Mouse (Mus musculus) thymus, postnatal 14 days (tissue): ENCODE results near the gene Atp2c2.

Experiments used
- DNase-seq: peaks from one replicate; pipeline ENCODE4 v3.0.0; 2021

Gene Atp2c2

DNA sequence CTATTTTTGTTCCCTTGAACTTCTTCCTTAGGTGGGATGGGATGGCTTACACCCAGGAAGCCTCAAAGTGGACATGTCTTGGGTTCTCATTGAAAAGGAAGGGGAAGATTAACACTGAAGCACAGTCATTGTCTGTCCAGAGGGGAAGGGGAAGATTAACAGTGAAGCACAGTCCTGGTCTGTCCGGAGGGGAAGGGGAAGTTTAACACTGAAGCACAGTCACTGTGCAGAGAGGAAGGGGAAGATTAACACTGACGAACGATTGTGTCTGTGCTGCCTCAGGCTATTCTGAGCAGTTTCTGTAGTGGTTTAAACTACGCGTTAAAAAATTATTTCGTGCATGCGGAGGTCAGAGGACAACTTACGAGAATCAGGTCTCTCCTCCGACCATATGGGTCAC is 7.3 kb downstream of the Atp2c2 start:
- no peak for DNase-seq

DNA sequence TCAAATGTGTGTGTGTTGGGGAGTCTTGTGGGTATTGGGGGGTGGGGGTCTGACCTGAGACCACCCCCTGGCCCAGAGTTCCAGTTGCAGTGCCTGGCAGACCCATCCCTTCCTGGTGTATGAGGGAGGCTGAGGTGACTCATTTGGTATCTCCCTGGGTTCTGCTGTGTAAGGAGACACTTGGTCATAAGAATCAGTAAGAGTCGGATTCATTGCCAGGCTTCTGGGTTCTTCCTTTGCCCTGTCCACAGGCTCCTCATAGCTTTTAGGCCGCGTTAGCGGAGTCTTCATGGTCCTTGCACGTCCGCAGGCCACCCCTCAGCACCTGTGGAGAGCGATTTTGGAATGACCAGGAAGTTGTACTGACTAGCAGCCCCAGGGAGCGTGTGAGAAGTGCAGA is 8.7 kb downstream of the Atp2c2 start:
- DNase-seq: no peak

DNA sequence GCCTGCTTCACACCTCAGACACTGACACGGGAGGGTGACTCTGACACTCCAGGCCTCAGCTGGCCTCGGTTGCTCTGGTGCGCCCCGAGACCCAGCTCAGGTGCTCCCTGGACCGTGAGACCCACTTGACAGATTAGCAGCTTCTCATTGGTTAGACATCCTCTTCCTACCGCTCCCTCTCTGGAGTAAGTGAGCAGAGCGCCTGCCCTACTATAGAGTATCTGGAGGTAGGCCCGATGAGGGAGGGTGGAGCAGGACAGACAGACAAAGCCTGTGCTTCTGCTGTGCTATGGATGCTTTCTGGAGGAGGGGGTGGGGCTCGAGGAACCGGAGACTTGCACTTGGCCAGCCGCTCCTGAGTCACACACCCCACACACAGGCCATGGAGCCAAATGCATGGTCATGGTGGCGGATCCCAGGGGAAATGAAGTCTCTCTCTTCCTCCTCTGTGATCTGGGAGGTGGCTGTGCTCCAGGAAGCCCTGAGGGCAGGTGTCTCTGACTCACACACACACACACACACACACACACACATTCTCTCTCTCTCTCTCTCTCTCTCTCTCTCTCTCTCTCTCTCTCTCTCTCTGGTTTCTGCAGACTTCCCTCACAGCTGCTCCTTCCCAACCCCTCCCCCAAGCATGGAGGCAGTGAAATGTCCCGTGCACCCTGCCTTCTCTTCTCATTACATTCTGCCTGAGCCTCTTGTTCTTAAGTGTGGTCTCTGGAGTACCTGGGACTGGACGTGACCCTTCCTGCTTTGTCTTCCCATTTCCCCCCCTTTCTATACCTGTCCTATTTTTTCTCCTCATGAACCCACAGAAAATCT is 9.3 kb downstream of the Atp2c2 start:
- DNase-seq: no peak

DNA sequence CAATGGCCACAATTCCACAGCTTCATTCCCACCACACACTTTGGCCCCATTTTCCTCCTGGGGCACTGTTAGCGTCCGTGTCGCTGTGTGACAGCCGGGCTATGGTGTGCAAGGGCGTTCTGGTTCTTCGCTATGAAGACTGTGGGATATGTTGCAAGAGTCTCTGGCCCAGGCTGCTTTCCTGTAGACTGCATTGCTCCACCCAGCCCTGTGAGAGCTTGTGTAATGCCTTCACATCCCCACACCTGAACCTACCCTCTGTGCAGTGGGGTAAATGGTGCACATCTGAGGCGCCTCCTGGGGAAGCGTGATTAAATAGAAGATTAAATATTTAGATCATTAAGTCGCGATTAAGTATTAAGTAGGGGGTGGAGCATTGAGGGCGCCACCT is 9.9 kb downstream of the Atp2c2 start:
- DNase-seq: no peak

DNA sequence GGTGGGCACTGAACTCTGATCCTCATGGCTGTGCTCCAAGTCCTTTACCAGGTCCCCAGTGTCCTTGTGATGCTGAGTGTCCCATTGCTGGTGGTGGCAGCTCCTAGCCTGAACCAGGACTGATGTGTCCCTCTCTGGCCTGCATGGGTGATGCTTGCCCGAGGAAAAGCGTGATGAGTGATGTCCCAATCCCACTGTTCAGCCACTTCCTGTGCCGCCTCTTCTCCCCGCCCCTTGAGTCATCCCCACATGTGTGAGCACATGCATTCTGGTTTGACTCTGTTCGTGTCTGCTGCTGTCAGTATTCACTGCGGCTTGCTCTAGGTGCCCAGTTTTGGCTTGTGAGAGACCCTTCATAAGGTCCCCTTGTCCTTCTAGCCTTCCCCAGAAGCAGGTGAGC is 12.4 kb downstream of the Atp2c2 start:
- no peak for DNase-seq

DNA sequence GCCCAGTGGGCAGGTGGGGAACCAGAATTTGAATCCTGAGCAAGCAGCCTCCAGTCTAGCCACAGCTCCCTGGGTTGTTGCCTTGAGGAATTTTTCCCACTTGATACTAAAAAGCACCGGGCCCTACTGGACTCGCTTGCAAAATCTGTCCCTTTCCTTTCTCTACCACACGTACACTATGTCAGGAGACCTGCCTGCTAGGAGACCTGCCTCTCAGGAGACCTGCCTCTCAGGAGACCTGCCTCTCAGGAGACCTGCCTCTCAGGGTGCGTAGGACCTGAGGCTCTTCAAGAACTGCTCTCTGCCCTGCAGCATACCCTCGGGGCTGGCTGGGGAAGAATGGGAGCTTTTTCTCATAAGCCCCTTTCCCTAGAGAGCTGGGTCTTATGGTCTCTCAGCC is 13.6 kb downstream of the Atp2c2 start:
- DNase-seq: no peak

DNA sequence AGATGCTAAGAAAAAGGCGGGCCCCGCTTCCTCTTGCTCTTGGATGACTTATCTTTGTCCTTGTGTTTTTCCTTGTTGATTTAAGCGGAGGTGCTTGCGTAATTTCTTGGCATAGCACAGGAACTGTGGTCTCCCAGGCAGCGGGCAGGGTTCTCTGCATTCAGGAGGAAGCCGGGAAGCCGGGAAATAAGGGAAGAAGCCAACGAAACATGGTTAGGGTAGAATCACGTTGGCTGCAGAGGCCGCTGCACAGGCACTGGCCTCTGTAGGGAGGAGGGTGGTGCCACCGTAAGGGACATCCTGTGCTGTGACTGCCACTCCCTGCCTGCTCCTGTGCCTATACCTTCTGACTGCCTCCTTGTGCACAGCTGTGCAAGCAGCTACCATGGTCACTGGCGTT is 15.4 kb downstream of the Atp2c2 start:
- DNase-seq: no peak

DNA sequence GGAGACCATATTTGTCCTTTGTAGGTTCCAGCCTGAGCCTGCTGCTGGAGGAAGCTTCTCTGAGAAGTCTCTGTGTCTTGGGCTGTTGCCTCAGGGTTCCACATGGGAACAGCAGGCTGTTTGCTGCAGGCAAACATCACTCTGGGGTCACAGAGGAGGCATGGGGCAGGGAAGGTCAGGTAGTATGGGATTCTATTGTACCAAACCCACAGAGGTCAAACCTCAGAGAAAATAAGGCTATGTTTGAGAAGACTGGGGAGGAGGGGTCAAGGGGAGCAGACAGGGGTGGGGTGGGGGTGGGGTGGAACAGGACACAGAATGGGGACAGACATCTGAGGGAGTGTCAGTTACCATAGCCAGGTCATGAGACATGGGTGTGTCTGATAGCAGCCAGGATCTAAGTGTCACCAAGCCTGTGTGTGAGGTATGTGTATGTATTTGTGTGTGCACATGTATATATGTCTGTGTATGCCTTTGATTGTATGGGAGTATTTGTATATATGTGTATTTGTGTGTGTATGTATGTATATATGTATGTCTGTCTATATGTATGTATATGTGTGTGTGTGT is 17.0 kb downstream of the Atp2c2 start:
- DNase-seq: no peak

DNA sequence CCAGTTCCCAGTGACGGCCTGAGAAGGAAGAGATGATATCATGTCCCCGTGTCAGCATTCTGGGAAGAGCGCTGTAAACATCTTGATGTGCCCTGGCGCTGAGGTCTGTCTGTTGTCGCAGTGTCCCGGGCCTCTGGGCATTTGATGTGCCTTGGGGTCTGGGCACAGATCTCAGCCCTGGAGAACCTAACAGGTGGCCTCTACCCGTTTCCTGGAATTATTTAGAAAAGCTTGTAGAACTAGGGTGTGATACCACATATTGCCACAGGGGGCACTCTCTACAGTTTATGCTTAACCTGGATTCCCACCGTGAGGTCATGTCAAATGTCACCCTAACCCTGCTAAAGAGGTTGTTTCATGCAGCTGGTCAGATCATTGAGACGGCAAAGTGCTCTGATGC is 18.0 kb downstream of the Atp2c2 start:
- DNase-seq: peak; percentile 51

DNA sequence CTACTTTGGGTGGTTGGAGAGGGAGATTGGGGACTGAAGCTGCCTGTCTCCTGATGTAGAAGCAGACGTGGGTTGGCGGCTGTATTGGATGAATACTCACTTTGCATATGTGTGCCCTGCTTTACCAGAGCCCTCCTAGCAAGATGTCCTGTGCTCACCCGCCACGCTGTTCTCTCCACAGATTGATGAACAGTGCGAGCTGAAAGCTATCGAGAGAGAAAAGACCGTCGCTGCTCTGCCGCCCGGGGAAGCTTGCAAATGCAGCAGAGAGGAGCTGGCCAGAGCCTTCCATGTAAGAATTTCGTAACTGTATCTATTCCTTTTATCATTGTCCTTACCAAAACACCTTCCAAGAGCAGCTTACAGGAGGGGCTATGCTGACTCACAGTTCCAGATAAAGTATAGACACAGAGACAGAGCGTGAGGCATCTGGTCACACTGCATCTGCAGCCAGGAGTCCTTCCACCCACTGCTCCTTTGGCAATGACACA is 19.2 kb downstream of the Atp2c2 start:
- no peak for DNase-seq

DNA sequence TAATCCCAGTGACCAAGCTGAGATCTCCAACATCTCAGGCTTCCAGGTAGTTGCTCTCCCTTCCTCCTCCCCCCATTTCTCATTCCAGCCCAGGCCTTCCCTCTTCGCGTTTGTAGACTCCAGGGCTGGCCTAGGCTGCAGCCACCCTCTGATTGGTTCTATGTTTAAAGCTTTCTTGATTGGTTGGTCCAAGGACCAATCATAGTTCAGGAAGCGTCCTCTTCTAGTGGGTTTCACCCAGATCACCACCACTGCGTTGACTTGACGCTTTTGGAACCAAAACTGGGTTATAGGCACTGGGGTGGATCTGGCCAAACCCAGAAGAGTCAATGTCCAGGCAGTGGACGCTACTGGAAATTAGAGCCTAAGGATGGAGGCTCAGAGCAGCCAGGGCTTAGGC is 22.5 kb downstream of the Atp2c2 start:
- no peak for DNase-seq

DNA sequence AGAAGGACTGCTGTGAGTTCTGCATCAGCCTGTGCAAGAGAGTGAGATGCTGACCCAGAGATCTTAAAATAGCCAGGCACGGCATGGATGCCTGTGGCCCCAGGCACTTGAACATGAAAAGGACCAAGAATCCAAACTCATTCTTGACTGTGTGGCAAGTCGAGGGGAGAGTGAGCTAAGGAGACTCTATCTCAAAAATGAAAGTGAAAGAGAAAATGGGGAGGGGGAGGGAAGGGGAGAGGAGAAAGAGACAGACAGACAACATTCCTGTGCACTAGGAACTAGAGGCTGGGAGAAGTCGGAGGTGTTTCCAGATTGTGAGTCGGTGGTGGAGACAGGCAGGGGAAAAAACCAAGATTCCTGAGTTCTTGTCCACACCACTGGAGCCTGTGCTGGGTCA is 23.9 kb downstream of the Atp2c2 start:
- DNase-seq: no peak

DNA sequence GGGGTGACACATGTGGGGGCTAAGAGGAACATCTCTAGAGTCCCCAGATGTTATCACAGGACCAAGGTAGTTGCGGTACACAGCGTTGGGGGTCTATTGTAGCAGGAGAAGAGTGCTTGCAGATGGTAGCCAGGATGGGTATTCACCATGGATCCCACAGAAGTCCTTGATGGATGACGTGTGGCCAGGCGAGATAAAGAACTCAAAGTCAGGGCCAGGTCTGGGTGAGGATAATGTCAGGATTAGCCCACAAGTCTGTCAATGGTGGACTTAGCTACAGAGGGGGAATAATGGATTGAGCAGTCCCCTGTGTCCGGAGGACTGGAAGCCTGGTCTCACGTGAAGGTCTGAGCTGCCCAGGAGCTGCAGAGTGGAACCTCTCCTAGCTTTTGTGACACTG is 24.8 kb downstream of the Atp2c2 start:
- DNase-seq: no peak

DNA sequence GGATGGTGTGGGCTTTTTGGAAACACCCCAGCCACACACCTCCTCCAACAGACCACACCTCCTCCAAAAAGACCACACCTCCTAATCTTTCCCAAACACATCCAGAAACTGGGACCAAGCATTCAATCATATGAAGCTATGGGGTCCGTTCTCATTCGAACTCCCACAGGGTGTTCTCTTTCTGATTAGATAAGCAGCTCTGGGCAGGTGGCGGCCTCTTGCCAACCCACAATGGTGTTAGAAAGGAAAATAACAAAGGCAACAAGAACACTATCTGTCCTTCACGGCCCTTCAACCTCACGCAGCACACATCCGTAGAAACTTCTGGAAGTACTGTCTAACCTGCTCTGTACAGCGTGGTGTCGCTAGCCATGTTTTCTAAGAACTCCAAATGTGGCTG is 27.3 kb downstream of the Atp2c2 start:
- no peak for DNase-seq

DNA sequence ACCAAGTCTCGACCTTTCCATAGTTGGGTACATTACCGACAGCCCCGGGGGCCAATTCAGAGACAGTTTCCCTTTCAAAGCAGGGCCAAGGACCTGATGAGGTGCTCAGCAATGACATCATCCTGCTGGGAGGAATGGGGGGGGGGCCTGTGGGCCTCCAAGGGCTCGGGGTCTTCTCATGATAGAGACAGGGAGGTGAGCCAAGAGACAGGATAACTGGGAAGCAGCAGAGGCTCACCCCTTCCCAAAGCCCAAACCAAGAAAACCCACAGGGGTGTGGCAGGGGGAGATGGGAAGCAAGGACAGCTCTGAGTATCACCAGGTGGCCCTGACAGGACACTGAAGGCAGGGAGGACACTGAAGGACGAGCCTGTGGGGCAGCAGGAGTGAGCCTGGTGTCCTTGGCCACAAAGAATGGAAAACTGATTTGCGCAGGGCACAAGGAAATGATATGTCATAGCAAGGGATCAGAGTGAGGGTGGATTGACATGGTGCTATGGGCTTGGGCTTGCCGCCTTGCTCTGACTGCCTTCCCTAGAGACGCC is 28.6 kb downstream of the Atp2c2 start:
- no peak for DNase-seq

DNA sequence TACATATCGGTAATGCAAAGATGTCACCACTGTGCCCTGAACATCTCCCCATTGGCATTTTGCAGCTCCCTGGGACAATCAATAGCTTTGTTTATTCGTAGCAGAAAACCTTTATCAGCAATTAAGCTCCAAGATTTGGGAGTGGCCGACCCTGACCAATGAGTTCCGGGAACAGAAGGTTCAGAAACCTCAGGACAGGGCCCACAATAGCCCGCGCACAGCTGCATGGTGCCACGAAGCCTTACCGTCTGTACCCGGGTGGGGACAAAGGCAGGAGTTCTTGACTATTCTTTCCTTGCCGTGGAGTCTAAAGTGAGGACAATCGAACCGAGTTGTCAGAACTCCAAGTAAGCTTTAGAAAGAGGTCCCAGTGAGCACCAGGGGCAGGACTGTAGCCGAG is 32.3 kb downstream of the Atp2c2 start:
- no peak for DNase-seq

DNA sequence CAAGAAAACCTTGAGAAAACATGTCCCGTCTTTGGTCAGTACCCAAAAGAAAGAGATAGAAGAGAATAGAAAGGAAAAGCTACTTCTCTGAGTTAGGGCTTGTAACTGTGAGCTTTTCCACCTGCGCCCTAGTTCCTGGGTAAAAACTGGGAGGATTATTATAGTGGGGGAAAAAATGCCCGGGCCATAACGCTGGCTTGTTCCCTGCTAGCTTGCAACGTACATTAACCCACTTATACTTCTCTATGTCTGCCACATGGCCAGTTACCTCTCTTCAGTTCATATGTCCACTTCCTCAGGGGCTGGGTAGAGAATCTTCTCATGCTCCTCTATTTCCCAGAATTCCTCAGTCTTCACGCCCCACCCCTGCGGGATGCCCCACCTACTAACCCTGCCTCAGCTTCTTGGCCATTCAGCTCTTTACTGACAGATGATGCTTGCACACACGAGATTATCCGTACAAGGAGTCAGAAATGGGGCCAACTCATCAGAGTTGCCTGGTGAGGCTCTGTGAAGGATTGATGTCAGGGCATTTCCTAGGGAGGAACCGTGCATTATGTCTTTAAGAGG is 36.6 kb downstream of the Atp2c2 start:
- DNase-seq: no peak

DNA sequence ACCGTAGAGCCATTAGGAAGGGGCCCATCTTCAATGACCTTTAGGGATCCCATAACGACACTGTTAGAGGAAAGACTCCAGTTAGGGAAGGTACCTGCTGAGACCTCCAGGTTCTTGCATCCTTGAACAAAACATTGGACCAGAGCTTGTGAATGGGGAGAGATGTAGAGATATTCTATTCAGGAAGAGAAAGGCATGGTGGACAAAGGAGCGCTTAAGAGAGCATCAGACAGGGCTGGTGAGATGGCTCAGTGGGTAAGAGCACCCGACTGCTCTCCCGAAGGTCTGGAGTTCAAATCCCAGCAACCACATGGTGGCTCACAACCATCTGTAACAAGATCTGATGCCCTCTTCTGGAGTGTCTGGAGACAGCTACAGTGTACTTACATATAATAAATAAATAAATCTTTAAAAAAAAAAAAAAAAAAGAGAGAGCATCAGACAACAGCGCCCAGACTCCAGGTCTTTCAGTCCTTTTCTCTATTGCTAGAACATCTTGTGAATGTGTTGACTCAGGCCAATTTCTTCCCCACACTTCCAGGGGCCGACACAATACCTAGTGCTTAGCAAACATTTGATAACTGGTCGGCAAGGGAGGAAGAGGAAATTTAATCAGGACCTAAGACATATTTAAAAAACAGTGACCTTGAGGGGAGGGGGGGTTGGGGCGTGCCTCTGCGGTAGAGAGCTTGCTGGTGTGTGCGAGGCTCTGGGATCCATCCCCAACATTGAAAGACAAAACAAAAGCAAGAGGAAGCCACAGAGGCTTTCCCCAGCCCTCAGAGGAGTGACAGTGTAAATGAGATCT is 37.5 kb downstream of the Atp2c2 start:
- DNase-seq: no peak

DNA sequence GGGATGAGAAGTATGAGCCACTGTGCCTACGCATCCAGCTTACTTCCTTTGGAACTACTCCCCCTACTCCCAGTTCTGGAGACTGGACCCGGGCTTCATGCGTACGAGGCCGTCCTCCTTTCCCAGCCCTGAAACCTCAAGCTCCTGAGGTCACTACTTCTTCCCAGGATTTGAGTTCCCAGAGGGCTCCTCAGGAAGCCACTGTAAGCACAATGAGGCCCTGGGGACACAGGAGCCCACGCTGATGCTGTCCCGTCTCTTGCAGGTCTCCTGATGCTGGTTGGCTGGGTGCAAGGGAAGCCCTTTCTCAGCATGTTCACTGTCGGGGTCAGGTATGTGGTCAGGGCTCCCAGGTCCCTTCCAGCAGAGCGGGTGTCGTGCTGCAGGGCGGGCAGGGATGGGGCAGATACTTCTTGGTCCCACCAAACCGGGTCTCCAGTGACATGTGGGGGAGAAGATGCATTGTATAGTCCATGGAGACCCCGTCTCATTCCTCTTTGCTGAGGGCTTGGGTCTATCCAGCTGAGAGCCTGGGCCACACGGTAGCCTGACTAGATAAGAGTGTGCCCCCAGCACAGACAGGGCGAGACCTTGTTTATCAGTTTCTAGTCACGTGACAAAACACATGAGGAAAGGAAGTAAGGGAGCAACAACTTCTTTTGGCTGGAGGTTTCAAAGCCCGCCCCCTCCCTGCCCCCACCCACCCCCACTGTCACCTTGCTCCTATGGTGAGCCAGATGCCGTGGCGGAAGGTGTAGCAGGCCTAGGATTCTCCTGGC is 38.5 kb downstream of the Atp2c2 start:
- no peak for DNase-seq

DNA sequence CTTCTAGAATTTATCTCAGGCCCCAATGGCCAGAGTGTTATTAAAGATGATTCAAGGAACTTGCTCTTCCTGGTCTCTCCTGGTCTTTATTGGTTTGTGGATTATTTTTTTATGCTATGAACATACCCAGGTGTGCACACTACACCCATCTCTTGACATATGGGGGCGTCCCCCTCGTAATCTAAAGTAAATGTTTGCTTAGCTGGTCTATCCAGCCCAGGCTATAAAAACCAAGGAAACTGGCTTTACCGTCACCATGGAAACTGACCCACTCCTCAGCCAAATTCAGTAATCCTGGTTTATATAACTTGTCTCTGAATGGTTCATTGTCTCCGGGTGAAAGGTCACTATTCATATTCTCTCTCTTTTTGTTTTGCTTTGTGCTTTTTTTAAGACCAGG is 40.8 kb downstream of the Atp2c2 start:
- no peak for DNase-seq

DNA sequence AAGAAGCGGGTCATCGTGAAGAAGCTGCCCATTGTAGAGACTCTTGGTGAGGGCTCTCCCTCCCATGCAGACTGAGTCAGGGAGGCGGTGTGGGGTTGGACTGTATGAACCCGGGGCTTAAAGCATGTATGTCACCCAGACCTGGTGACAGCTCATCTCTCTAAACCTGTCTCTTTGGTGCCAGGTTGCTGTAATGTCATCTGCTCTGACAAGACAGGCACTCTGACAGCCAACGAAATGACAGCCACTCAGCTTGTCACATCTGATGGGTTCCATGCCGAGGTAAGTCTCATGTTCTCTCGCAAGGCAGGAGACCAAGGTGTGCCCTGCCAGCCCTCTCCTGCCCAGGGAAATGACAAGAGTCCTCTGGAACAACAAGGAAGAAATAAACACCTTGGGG is 42.6 kb downstream of the Atp2c2 start:
- DNase-seq: no peak

DNA sequence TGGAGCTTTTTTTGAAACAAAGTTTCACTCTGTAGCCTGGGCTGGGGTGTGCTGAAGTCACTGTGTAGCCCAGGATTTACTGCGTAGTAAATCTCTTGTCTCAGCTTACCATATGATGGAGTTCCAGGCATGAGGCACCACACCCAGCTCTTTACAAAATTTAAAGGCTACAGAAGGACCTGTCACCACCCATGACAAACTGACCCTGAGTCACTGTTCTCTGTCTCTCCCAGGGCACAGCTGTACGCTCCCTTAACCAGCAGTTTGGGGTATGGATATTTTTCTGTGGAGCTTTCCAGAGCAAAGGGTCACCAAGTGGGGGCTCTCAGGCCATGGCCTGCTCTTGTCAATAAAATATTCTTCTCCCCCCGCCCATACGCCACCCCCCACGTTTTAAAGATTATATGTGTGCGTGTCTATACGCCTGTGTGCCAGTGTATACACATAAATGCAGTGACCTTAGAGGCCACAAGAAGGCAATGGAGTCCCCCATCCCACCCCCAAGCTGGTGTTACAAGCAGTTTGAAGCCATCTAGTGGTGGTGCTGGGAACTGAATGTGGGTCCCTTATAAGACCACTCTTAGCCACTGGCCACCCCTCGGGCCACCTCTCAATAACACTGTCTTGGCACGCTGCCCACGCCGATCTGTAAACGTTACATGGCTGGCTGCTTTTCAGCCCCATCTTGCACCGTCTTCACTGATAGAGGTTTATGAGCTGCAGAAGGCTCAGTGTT is 43.6 kb downstream of the Atp2c2 start:
- peak; percentile 70 for DNase-seq
